Comparison of ENCODE assay signal across 10 mouse cellular contexts in genomic region chr2:32692496-32692895, GRCm38 (mm10). TPM values are rescaled to one million over a fixed set of nuclear protein-coding genes. Genes with fewer than 3 reads are reported as not detected.
DNase-seq lines count a peak whose midpoint lies in the region; ATAC-seq and TF ChIP-seq lines count a peak whose summit lies in the region.
"Had no signal": no experiment of that assay in that cellular context is flagged by ENCODE, and none has a peak within 500 bp of the region (broad histone marks: within the 10 kb centered on the region; RNA-seq: fewer than 3 reads in every experiment).

No protein-coding gene starts in this region.

- peak overlapping the region; percentile 96 for H3K4me2 ChIP-seq in heart, embryonic 14.5 days (ENCODE audit: low read length)
- H3K4me2 ChIP-seq in limb, embryonic 15.5 days, result peak overlapping the region; percentile 77

- H3K27ac ChIP-seq in heart, embryonic 14.5 days (replicated peaks in 1 of 2; ENCODE audit: control insufficient read depth in 1 of 2, insufficient read depth in 1 of 2, low read depth in 2 of 2, low read length in 2 of 2), result no peak overlapping the region
- no peak overlapping the region for H3K27ac ChIP-seq in testis, adult 2 months (ENCODE audit: control insufficient read depth, insufficient read depth, low read depth, low read length)
- H3K27ac ChIP-seq in limb, embryonic 15.5 days, result no peak overlapping the region

- no peak for TF ChIP-seq POLR2A in testis, adult 2 months (IDR thresholded peaks at IDR 0.05; ENCODE audit: control insufficient read depth, low read depth, low read length)

- WGBS in heart, embryonic 14.5 days, result 96% methylated on average over 14 of the region's 14 CpGs
- WGBS in limb, embryonic 15.5 days, result 92% methylated on average over 14 of the region's 14 CpGs

- no peak for TF ChIP-seq CTCF in testis, adult 2 months (IDR thresholded peaks at IDR 0.05; ENCODE audit: control insufficient read depth, insufficient read depth, insufficient replicate concordance, low read depth, low read length)

- intact Hi-C loops in heart, postnatal 10 days (cut with DNase I), result no loop called here

- H3K36me3 ChIP-seq in heart, embryonic 14.5 days (ENCODE audit: control insufficient read depth, insufficient read depth, low read length), result peaks cover 6% of the 10 kb centered on the region
- no peaks in the 10 kb centered on the region for H3K36me3 ChIP-seq in testis, adult 2 months (ENCODE audit: control insufficient read depth, insufficient read depth, low read length)
- peaks cover 7% of the 10 kb centered on the region for H3K36me3 ChIP-seq in limb, embryonic 15.5 days

- H3K9ac ChIP-seq in heart, embryonic 14.5 days (ENCODE audit: low read length), result no peak overlapping the region
- H3K9ac ChIP-seq in limb, embryonic 15.5 days, result 0 out of 2 replicates have a peak overlapping the region, but pooled peaks have one; percentile 95

- no peak for DNase-seq in heart, postnatal 10 days
- no peak for DNase-seq in testis, postnatal 10 days (ENCODE audit: low spot score)
- DNase-seq in embryo, embryonic 10.5 days (ENCODE audit: low spot score), result no peak
- no peak for DNase-seq in cerebellum, postnatal 14 days
- no peak for DNase-seq in right cerebral cortex, postnatal 25 days

- no peaks in the 10 kb centered on the region for H3K27me3 ChIP-seq in heart, embryonic 14.5 days (ENCODE audit: control insufficient read depth, insufficient read depth, low read length)
- no peaks in the 10 kb centered on the region for H3K27me3 ChIP-seq in testis, adult 2 months (ENCODE audit: control insufficient read depth, insufficient read depth, low read length)
- no peaks in the 10 kb centered on the region for H3K27me3 ChIP-seq in limb, embryonic 15.5 days

- H3K9me3 ChIP-seq in heart, embryonic 14.5 days (ENCODE audit: control insufficient read depth, low read length), result no peaks in the 10 kb centered on the region
- no peaks in the 10 kb centered on the region for H3K9me3 ChIP-seq in limb, embryonic 15.5 days

- no peak for ATAC-seq in heart, embryonic 14.5 days (ENCODE audit: insufficient number of reproducible peaks, insufficient read depth, low FRiP score, low read depth)
- no peak for ATAC-seq in limb, embryonic 15.5 days (ENCODE audit: insufficient number of reproducible peaks, low FRiP score, low TSS enrichment, low read depth)
- ATAC-seq: inflammation-experienced regulatory T-cells, adult 6 months had no signal

- peaks cover 10 to 18% of the 10 kb centered on the region in 2 experiments for H3K4me1 ChIP-seq in heart, embryonic 14.5 days (ENCODE audit: control insufficient read depth in 2 of 2, insufficient read depth in 2 of 2, low read length in 2 of 2)
- H3K4me1 ChIP-seq in testis, adult 2 months (ENCODE audit: control insufficient read depth, insufficient read depth, low read length), result peaks cover 13% of the 10 kb centered on the region
- H3K4me1 ChIP-seq in limb, embryonic 15.5 days, result peaks cover 32% of the 10 kb centered on the region

- no peak overlapping the region for H3K4me3 ChIP-seq in heart, embryonic 14.5 days (ENCODE audit: control insufficient read depth in 1 of 2, insufficient read depth in 1 of 2, low read depth in 1 of 2, low read length in 2 of 2)
- H3K4me3 ChIP-seq in testis, adult 2 months (ENCODE audit: control insufficient read depth, low read depth, low read length), result peak overlapping the region; percentile 70
- peak overlapping the region; percentile 92; the same call in 1 of the 2 replicates for H3K4me3 ChIP-seq in limb, embryonic 15.5 days

RNA-seq across cellular contexts. Expression of gene Fpgs, which starts 11.4 kb away (rescaled TPM):
- polyA plus RNA-seq in heart, embryonic 14.5 days (2014; fragmentation: Nextera tagmentation; extraction: Ambion mirVana), result 12.1 and 12.2 TPM in 2 replicates
- 10 to 100 TPM in 1 of 2 experiments, 1 to 10 TPM in 1; 9.9 to 11.7 TPM for total RNA-seq in heart, postnatal 10 days (2021)
- polyA plus RNA-seq in testis, adult 2 months (2012; rRNA removed), result 39.4 and 45.3 TPM in 2 replicates
- polyA plus RNA-seq in limb, embryonic 15.5 days (2015; fragmentation: Nextera tagmentation; extraction: Ambion mirVana), result 33.5 and 34.8 TPM in 2 replicates

RNA-seq across cellular contexts. Expression of gene Cdk9, which starts 20.4 kb away (rescaled TPM):
- 44.5 and 45.3 TPM in 2 replicates for polyA plus RNA-seq in heart, embryonic 14.5 days (2014; fragmentation: Nextera tagmentation; extraction: Ambion mirVana)
- total RNA-seq in heart, postnatal 10 days (2021), result 10 to 100 TPM; 35.4 to 37.6 TPM
- 105 and 121 TPM in 2 replicates for polyA plus RNA-seq in testis, adult 2 months (2012; rRNA removed)
- polyA plus RNA-seq in limb, embryonic 15.5 days (2015; fragmentation: Nextera tagmentation; extraction: Ambion mirVana), result 84.4 and 101 TPM in 2 replicates

RNA-seq across cellular contexts. Expression of gene Sh2d3c, which starts 28.4 kb away (rescaled TPM):
- polyA plus RNA-seq in heart, embryonic 14.5 days (2014; fragmentation: Nextera tagmentation; extraction: Ambion mirVana), result 23.7 and 27.7 TPM in 2 replicates
- total RNA-seq in heart, postnatal 10 days (2021), result 10 to 100 TPM; 45.3 to 47.1 TPM
- polyA plus RNA-seq in testis, adult 2 months (2012; rRNA removed), result 1.9 and 2.3 TPM in 2 replicates
- 23.0 and 24.7 TPM in 2 replicates for polyA plus RNA-seq in limb, embryonic 15.5 days (2015; fragmentation: Nextera tagmentation; extraction: Ambion mirVana)

RNA-seq across cellular contexts. Expression of gene Eng, which starts 46.1 kb away (rescaled TPM):
- 146 and 148 TPM in 2 replicates for polyA plus RNA-seq in heart, embryonic 14.5 days (2014; fragmentation: Nextera tagmentation; extraction: Ambion mirVana)
- 100 to 1,000 TPM; 152 to 166 TPM for total RNA-seq in heart, postnatal 10 days (2021)
- 6.5 and 7.9 TPM in 2 replicates for polyA plus RNA-seq in testis, adult 2 months (2012; rRNA removed)
- polyA plus RNA-seq in limb, embryonic 15.5 days (2015; fragmentation: Nextera tagmentation; extraction: Ambion mirVana), result 64.6 and 71.5 TPM in 2 replicates
- total RNA-seq: neutrophil, adult 5-6 weeks had no signal
- polyA plus RNA-seq: inflammation-experienced regulatory T-cells, adult 6 months had no signal

RNA-seq across cellular contexts. Expression of gene 6330409D20Rik, which starts 48.3 kb away (rescaled TPM):
- 0.68 TPM in 1 of 2 replicates, not detected in the other for polyA plus RNA-seq in heart, embryonic 14.5 days (2014; fragmentation: Nextera tagmentation; extraction: Ambion mirVana)
- not detected for total RNA-seq in heart, postnatal 10 days (2021)
- polyA plus RNA-seq in testis, adult 2 months (2012; rRNA removed), result 0.10 and 0.16 TPM in 2 replicates
- polyA plus RNA-seq in limb, embryonic 15.5 days (2015; fragmentation: Nextera tagmentation; extraction: Ambion mirVana), result not detected in 2 replicates
- total RNA-seq: neutrophil, adult 5-6 weeks had no signal

Comparison
In these comparisons a context has a peak if more than half of its experiments do, and no peak if none do; other contexts are left out.
1. H3K4me3 ChIP-seq: peak in testis, adult 2 months (single experiment) and limb, embryonic 15.5 days (single experiment); none in heart, embryonic 14.5 days (0 of 2).